Mouse (Mus musculus) retina, embryonic 14.5 days (tissue): Measurements from ENCODE around the gene 6330409D20Rik.

Experiments
- DNase-seq: peaks from one replicate; pipeline ENCODE4 v3.0.0-alpha.2; 2015; ENCODE audit warnings: low spot score

Gene 6330409D20Rik

DNA sequence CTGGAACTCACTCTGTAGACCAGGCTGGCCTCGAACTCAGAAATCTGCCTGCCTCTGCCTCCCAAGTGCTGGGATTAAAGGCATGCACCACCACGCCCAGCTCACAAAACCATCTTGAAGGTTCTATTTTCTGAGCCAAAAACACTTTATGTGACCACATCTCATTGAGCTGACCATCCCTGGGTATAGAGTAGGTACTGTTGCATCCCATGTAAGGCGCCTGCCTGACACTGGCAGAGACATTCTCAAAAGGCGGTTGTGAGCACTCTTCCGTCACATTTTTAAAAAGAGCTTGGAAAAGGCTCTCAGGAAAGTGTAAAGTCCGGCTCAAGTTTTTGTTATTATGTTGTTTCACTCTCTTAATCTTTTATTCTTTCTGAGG, 15.8 kb upstream of the 6330409D20Rik start:
- DNase-seq: no peak

DNA sequence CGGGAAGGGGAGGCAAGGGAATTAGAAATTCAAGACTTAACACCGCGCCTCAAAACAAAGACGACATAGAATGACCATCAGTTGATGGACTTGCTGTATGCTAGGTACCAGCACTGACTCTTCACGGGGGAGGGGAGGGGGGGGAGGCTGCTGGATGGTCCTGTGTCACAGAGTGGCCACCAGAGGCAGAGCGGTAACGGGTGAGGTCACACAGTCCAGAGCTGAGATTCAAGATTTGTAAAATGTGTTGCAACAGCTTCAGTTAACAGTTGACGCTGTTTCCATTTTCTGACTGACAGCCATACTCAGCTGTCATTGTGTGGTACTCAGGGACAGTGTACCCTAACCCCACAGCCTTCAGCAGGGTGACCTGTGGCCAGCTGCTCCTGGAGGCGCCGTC, 11.4 kb upstream of the 6330409D20Rik start:
- DNase-seq: peak; percentile 42

DNA sequence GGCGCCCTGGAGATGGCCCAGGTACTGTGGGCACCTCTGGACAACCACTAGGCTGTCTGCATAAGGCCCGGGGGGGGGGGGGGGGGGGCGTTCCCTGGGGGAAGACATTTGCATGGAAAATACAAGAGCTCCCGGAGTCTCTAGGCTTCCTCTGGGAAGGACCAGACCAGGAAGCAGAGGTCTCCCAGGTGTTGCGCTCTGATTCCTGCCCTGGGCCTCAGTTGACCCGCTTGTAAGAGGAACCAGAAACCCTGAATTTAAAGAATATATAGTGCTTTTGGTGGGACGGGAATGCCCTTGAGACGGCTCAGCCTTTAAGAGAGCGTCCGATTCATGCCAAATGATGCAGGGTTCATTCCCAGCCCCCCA, 10.8 kb upstream of the 6330409D20Rik start:
- no peak for DNase-seq

DNA sequence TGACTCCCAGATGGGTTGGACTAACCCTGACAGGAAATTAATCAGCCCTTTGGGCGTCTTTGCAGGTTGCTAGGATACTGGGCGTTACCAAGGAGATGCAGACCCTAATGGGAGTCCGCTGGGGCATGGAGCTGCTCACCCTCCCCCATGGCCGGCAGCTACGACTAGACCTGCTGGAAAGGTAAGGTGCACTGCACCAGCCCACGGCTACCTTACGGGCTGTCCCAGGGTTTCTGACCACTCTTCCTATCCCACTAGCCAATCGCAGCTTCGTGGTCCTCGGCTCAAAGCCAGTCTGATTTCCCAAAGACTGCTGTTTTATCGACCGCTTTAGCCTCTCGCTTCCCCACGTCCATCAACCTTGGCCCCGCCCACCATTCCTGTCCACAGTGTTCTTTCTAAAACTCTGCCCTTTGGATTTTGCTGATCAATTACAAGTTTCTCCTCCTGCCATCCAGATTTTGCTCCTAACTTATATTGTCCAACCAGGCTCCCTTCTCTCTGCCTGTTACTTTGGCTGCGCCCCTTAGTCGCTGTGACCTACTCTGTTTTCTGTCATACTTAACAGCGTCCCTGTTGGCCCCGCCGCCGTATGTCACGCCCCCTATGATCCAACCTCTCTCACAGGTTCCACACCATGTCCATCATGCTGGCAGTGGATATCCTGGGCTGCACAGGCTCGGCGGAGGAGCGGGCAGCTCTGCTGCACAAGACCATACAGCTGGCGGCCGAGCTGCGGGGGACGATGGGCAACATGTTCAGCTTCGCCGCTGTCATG, 10.3 kb upstream of the 6330409D20Rik start:
- DNase-seq: peak; percentile 85

DNA sequence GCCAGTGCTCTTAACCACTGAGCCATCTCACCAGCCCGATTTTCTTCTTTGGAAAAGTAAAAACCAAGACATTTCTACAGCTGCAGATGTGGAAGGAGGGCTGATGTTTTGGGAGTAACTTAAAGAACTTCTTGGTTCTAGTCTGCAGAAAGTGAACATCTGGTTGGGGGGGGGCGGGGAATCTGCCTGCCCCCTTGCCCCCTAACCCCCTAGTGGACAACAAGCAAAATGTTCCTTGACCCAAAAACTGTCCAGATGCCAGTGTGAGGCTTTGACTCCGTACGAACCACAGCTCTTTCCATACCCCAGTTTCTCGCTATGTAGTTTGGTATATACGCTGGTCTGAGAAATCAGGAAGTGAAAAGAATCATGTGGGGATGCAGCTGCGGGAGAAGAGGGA, 9.4 kb upstream of the 6330409D20Rik start:
- DNase-seq: peak; percentile 18

DNA sequence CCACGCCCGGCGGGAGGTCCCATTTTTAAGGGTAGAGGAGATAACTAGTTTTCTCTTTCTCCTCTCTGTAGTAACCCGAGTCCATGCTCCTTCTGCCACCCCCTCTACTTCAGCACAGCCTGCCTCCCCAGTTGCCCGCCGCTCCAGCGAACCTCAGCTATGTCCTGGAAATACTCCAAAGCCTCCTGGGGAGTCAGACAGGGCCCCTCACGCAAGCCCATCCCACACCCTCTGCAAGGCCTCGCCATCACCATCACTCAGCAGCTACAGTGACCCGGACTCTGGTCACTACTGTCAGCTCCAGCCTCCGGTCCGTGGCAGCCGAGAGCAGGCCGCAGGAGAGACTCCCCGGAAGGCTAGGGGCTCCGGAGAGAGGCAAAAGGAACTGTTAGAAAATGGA, 8.3 kb upstream of the 6330409D20Rik start:
- no peak for DNase-seq

DNA sequence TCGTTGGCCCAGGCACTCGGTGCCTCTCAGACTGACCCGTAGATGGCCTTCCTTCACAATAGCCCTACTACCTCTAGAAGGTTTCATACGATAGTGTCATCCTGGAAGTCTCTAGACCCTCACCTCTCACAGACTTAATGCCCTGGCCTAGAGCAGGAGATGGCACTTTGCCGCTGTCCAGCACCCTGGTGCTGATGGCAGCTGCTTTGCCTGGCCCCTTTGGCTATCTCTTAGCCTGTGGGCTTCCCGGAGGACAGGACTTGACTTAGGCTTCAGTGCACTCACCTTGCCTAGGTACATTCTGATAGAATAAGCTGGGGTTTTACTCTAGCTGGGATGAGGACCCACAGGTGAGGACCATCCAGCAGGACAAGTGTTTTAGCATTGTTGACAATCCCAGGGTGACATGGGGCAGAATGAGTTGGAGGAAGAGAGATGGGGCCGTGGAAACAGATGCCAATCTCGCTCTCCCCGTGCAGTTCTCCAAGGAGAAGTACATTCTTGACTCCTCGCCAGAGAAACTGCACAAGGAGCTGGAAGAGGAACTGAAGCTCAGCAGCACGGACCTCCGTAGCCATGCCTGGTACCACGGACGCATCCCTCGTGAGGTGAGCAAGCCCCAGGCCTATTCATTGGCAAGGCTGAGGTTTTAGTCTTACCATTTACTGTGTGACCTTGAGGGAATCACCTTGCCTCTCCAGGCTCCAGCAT, 3.6 kb upstream of the 6330409D20Rik start:
- no peak for DNase-seq

DNA sequence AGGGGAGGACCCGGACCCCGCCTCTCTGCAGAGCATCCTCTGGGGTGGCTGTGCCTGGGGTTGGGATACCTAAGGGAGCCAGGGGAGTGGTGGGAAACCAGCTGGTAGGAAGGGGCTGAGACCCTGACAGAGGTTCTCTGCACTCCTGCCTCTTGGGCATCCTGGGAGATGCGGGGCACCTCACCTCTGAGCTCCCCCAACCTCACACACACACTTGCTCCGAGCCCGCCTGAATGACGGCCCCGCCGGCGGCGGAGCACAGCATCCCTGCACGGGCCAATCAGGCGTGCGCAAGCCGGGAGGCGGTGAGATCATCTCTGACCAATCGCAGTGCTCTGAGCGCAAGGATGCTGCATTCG, 1.3 kb upstream of the 6330409D20Rik start:
- peak; percentile 83 for DNase-seq

DNA sequence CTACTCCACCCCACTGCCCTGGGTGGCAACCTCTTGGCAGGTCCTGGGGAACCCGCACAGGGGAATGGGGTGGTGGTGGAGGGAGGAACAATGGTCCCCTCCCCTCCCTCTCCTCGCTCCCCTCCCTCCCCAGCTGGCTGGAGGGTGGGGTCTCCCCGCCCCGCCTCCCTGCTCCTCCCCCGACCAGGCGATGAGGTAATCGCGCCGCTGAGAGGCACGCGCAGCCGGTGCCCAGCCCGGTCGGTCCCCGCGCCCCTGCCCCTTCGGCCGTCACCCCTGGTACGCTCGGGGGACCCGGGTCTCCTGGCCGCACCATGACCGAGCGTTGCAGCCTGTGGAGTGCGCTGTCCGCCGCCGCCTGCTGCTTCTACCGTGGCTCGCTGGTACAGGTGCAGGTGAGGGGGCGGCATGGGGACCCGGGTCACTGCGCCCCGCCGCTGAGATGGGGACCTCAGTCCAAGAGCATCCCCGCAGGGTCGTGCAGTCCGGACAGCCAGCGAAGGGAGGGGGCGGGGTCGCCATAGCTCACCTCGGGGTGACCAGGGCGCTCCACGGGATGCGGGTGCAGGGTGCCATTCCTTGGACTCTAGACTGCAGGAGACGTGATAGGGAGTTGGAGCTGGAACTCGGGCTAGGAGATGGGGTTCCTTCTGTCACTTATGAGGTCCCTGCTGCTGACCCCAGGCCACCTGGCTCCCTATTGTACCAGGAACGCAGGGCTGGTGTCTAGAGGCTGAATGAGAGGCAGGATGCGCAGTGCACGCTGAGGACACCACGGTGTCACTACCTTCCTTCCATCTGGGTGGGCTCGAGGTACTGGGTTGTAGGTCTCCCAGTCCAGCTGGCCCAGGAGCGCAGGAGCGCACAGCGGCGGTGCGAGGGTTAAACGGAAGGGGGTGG, 707 bp upstream of the 6330409D20Rik start:
- DNase-seq: peak; percentile 73

DNA sequence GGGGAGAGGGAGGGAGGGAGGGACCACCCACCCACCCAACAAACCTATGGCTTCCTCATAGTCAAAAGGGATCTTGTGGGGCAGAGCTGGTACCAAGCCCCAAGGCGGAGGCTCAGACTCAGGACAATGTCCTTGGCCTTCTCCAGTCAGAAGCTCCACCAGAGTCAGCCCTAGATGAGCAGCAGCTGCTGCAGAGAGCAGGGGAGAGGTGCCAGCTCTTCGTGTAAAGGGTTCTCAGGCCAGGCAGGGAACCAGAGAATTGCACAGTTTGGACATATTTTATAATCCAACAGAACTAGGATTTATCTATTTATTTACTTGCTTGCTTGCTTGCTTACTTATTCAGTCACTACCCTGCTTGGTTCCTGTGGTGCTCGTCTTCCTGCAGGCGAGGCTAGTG, 1.5 kb downstream of the 6330409D20Rik start:
- DNase-seq: no peak

DNA sequence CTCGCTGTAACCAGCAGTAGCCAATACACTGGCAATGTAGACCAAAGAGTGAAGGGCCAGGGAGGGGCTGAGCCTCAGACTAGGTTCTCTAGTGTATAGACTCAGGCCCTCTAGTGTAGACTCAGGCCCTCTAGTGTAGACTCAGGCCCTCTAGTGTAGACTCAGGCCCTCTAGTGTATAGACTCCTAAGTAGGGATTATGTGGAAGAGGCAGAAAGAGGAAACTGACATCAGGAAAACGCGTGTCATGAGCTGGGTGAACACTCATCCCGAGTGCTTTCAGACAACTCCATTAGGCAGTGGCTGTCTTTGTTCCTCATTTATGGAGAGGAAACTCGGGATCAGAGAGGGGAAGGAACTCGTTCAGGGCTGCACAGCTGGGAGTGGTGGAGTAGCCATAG, 3.8 kb downstream of the 6330409D20Rik start:
- DNase-seq: no peak

DNA sequence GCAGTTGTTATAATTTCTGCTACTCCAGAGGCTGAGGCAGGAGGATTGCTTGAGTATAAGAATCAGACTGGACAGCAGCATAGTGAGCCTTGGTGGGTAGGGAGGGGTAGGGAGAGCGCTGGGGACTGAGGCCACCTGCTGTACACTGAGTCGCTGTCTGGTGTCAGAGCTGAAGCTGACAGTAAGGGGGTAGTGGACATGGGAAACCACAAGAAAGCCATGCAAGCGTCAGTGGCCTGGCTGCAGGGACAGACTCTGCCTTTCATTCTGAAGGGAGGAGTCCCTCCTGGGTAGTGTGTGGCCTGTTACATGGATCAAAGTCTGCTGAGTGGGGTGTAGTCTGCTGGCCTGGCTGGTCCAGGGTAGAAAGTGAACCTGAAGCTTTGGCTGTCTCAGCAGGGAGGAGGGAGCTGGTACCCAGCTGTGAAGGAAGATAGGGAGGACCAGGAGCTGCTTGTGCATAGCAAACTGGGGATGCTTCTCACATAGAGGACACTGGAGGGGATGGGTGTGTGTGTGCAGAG, 4.4 kb downstream of the 6330409D20Rik start:
- no peak for DNase-seq

DNA sequence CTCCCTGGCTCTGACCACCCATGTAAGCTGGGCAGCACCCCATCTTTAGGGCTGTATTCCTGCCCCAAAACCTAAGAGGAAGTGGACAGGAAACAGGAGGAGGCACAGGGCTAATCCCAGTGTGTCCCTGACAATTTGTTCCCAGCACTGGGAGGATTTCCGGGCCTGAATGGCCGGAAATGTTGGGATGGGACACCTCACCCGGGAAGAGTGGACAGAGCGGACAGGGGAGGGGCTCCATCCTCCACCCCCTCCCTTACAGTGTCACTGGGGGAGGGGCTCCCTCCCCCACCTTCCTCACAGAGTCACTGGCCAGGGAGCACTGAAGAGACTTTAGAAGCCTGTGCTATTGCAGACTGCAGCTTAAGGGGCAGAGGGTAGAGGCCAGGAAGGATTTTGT, 5.9 kb downstream of the 6330409D20Rik start:
- no peak for DNase-seq

DNA sequence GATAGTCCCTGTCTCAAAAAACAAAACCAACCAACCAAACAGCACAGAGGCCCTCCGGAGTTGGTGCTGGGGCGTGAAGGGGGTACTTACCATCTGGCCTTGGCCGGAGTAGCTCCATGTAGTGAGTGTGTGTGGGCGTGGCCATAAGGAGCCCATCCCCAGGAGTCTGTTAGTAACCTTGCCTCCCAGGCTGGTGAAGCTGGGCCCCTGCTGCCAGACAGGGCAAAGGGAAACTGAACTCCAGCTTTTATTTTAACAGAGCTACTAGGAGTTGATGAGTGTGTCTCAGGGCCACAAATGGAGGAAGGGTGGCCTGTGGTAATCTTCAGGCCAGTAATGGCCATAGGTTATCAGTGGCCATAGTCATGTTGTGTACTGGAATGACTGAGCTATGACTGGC, 6.3 kb downstream of the 6330409D20Rik start:
- DNase-seq: no peak

DNA sequence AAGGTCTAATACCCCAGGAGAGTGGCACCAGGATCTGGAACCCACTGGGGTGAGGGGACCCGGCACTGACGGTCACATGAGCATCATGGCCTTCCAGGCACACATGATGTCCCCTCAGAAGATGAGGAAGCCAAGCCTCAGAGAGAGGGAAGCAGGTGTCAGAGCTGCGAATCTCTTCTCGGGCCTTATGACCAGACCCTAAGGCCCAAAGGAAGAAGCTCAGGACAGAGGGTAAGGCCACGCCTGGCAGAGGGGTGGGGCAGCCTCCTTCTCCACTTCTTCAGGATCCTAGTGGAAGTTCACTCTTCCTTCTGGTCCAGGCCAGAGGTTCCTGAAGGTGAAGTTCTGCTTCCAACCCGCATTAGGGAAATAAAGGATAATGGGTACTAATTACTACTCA, 8.1 kb downstream of the 6330409D20Rik start:
- DNase-seq: no peak

DNA sequence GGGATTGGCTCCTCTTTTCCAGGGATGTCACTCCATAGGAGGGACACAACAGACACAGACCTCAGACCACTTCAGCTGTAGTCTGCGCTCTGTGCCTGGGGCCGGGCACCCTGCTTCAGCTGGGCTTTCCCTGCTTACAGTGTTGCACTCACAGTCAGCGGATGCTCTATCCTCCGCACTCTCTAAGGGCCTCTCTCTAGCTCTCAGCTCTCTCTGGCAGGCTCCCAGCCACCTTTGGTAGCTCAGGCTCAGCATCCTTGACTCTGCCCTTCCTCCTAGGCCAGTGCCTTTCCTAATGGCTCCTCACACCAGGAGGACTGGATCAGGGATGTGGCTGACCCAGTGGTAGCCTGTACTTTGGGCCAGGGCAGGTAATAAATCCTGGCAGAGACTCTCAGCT, 8.9 kb downstream of the 6330409D20Rik start:
- no peak for DNase-seq

DNA sequence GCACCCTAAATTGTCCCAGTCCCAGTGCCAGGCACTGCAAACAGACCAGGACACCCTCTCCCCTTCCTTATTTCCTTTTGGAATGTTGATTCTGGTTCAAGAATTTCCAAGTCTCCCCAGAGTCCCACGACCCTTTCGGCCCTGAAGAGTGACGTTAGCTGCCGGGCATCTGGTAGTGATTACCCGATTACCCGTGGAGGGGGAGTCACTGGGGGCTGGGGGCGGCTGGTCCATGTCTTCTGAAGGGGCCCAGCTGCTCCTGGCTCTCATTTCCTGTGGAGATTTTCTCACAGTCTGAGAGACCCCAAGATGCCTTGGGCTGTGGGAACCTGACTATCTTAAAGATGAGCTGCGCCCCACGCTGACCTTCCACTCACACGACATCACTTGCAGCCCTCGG, 10.0 kb downstream of the 6330409D20Rik start:
- DNase-seq: no peak

DNA sequence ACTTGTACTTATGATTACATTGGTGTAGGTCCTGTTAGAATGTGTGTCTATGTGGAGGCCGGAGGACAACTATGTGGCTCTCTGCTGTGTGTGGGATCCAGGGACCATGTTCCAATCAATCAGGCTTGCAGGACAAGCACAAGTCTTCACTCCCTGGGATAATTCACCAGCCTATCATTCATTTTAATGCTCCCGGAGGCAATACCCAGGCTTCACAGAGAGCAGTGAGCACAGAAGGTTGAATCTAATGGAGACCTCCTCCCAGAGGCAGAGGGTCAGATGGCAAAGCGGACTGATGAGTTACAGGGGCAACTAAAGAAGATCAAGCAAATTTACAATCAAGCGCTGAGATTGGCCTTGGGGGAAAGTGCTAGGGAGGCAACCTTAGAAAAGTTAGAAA, 11.3 kb downstream of the 6330409D20Rik start:
- no peak for DNase-seq

DNA sequence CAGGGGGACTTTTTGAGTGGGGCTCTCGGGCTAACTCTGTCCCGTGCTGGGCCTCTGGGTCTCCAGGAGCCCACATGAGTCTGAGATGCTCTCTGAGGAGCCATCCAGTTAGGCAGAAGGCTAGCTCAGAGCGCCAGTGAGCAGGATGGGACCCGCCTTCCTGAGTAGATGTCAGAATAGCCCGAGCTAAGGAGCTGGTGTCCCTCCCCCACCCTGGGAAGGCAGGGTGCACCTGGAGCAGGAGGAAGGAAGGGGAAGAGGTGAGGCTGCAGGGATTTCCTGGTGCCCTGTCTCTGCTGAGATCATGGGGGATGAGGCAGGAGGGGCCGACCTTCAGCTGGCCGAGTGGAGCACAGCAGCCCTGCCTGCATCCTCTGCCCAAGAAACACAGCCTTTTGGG, 12.4 kb downstream of the 6330409D20Rik start:
- DNase-seq: no peak

DNA sequence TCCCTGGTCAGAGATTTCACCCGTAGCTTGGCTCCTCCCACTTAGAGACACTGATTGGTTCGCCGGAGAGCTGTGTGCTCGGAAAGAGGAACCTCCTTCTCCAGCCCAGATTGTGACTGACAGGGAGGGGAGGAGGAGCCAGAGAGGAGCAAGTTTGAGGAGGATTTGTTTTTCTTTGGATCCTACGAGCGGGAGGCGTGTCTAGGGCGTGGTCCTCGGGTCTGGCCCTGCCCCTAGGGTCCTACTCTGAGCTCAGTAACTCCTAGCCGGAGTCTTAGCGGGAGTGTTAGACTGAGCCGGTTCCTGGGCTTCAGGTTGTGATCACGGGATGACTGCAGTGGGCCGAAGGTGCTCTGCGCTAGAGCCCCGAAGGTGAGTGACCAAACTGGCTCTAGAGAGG, 13.4 kb downstream of the 6330409D20Rik start:
- peak; percentile 93 for DNase-seq

DNA sequence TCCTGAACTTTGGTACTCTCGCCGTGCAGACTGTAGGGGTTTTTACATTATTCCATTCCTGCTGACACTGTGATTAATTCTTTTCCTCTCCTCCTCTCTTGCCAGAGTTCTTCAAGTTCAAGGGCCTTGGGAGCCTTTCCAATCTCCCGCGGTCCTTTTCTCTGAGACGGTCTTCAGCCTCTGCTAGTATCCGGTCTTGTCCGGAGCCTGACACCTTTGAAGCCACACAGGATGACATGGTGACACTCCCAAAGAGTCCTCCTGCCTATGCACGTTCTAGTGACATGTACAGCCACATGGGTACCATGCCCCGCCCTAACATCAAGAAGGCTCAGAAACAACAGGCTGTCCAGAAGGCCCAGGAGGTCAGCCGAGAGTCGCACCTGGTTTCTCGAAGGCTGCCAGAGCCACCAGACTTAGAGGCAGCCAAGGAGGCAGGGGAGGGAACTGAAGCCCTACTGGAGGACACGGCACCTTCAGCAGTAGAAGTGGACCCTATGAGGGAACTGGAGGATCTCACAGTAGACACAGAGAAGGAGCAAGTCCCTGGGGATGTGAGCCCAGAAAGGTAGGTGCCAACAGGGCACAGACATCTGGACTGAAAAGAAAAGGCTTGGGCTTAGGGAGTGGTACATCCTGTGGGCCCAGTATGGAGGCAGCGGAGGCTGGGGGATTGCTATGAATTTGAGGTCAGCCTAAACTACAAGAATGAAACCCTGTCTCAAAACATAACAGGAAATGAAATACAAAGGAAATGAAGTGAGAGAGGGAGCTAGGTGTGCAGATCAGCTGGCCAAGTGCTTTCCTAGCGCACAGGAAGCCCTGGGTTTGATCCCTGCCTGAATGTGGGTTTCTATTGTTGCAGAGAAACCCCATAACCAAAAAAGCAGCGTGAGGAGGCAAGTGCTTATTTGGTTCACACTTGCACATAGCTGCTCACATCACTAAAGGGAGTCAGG, 15.7 kb downstream of the 6330409D20Rik start:
- no peak for DNase-seq
